Mouse (Mus musculus) embryonic facial prominence, embryonic 11.5 days (tissue): ENCODE results near the gene Gse1. TPM values are rescaled to one million over a fixed set of nuclear protein-coding genes. Genes with fewer than 3 reads are reported as not detected.

Source experiments
- ATAC-seq: fragments of 200-750 bp; cut with Nextera tagmentation; replicated peaks from 2 replicates; pipeline ENCODE4 v1.8.0; 2017; ENCODE audit warnings: low read depth; ENCODE audit not compliant: insufficient number of reproducible peaks, low FRiP score, low TSS enrichment
- DNase-seq: peaks from one replicate; pipeline ENCODE4 v3.0.0-alpha.2; 2015; ENCODE audit warnings: low spot score
- H3K27ac ChIP-seq: fragments of 300-500 bp; sonication (generic); replicated peaks from 2 replicates; pipeline ENCODE4 v1.5.1; 2014; ENCODE audit warnings: mild to moderate bottlenecking, low read depth, low read length, control low read depth
- H3K27me3 ChIP-seq: fragments of 300-500 bp; sonication (generic); 2 replicates; pipeline ENCODE4 v1.6.1; 2014; ENCODE audit warnings: mild to moderate bottlenecking, low read length, moderate library complexity, mixed read lengths; ENCODE audit not compliant: control insufficient read depth, insufficient read depth
- H3K36me3 ChIP-seq: fragments of 300-500 bp; sonication (generic); replicated peaks from 2 replicates; pipeline ENCODE4 v1.6.1; 2014; ENCODE audit warnings: low read depth, mild to moderate bottlenecking, low read length, moderate library complexity, mixed read lengths; ENCODE audit not compliant: control insufficient read depth, insufficient read depth
- H3K4me1 ChIP-seq: fragments of 300-500 bp; sonication (generic); 2 replicates; pipeline ENCODE4 v1.6.1; 2014; ENCODE audit warnings: low read length, mixed read lengths; ENCODE audit not compliant: control insufficient read depth, insufficient read depth
- H3K4me2 ChIP-seq: fragments of 300-500 bp; sonication (generic); 2 replicates; pipeline ENCODE4 v1.6.1; 2014; ENCODE audit warnings: low read depth, mild to moderate bottlenecking, control low read depth, low read length, moderate library complexity
- H3K4me3 ChIP-seq: fragments of 300-500 bp; sonication (generic); 2 replicates; pipeline ENCODE4 v1.5.1; 2014; ENCODE audit warnings: low read depth, low read length, control low read depth
- H3K9ac ChIP-seq: fragments of 300-500 bp; sonication (generic); replicated peaks from 2 replicates; pipeline ENCODE4 v1.6.1; 2014; ENCODE audit warnings: mild to moderate bottlenecking, control low read depth, low read length
- H3K9me3 ChIP-seq: fragments of 300-500 bp; sonication (generic); replicated peaks from 2 replicates; pipeline ENCODE4 v1.6.1; 2016; ENCODE audit warnings: mild to moderate bottlenecking, low read length, inconsistent platforms, mixed read lengths; ENCODE audit not compliant: control insufficient read depth
- WGBS: fragments of 180-500 bp; shearing (Covaris S2); extraction: QIAGEN DNeasy Blood & Tissue Kit; methylation state at CpG from one replicate; pipeline ENCODE4 v1.1.7; 2014; 5-methylcytosine and 5-hydroxymethylcytosine counted together
- polyA plus RNA-seq: library from polyadenylated mRNA; unstranded; fragments of >200 nt; fragmentation: Nextera tagmentation; extraction: Ambion mirVana; gene quantifications from 2 replicates; pipeline ENCODE4 v1.2.1, GENCODE M21; 2014

Gene Gse1
- polyA plus RNA-seq, 1 experiment from 2014 or later: 8.1 TPM

- H3K4me3 ChIP-seq: no peak overlapping the region
- DNase-seq: no peak
- 65% methylated on average over 8 of the region's 8 CpGs for WGBS
- peaks cover 21% of the 10 kb centered on the region for H3K4me1 ChIP-seq
- H3K27me3 ChIP-seq: no peaks in the 10 kb centered on the region
- no peaks in the 10 kb centered on the region for H3K9me3 ChIP-seq
- H3K4me2 ChIP-seq: no peak overlapping the region
- ATAC-seq: no peak
- H3K9ac ChIP-seq: no peak overlapping the region
- H3K36me3 ChIP-seq: no peaks in the 10 kb centered on the region
- no peak overlapping the region for H3K27ac ChIP-seq
These were observed 41.8 kb upstream of the Gse1 start for GRCm38 (mm10) chr8:120186454-120186853.

- Histone ChIP-seq H3K9me3 (no peaks in the 10 kb centered on the region), H3K4me1 (peaks cover 21% of the 10 kb centered on the region), H3K4me2 (no peak overlapping the region), H3K36me3 (no peaks in the 10 kb centered on the region), H3K27ac (no peak overlapping the region), H3K9ac (no peak overlapping the region), H3K27me3 (no peaks in the 10 kb centered on the region), H3K4me3 (no peak overlapping the region)
- WGBS: 90% methylated on average over 6 of the region's 6 CpGs
- no peak for ATAC-seq
- DNase-seq: no peak
These were observed 39.7 kb upstream of the Gse1 start for GRCm38 (mm10) chr8:120188510-120188909.

- ATAC-seq: no peak
- Histone ChIP-seq H3K9ac (no peak overlapping the region), H3K4me3 (no peak overlapping the region), H3K9me3 (no peaks in the 10 kb centered on the region), H3K4me2 (no peak overlapping the region), H3K4me1 (peaks cover 16% of the 10 kb centered on the region), H3K27ac (no peak overlapping the region), H3K27me3 (no peaks in the 10 kb centered on the region), H3K36me3 (no peaks in the 10 kb centered on the region)
- DNase-seq: no peak
- 82% methylated on average over 6 of the region's 6 CpGs for WGBS
These were observed 38.8 kb upstream of the Gse1 start for GRCm38 (mm10) chr8:120189440-120189839.

DNA sequence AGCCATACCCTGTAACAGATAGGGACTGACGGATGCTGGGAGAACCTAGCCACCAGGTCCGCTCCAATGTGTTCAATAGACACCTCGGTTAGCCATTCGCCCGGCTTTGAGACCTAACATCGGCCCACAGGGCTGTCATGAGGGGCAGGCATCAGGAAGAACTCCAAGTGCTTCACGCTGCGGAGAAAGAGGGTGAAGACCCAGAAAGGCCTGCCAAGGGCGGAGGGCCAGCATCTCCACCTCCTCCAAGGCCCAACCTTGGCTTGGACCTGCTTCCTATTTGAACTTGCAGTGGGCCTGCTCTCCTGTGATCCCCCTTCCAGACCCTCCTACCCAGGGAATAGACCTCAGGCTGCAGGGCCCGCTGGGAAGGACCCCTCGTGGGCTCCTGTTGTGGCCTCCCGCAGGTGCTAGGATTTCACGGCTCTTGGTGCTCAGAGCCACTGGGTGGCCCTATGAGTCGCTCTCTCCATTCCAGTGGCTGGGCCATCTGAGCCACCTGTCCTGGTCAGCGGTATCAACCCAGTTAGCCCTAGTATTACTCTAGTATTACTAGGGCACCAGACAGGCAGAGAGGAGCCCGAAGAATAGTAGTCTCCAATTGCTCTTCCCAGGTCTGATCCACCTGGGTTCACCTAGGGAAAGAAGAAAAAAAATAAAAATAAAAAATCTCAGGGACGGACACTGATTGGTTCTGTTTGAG is 38.0 kb upstream of the Gse1 start:
- Histone ChIP-seq H3K36me3 (no peaks in the 10 kb centered on the region), H3K9me3 (no peaks in the 10 kb centered on the region), H3K4me1 (peaks cover 10% of the 10 kb centered on the region), H3K9ac (no peak overlapping the region), H3K27ac (no peak overlapping the region), H3K4me2 (no peak overlapping the region), H3K4me3 (no peak overlapping the region), H3K27me3 (no peaks in the 10 kb centered on the region)
- ATAC-seq (0 out of 2 replicates have a peak, but pooled peaks have one; percentile 5), DNase-seq (no peak)
- WGBS: 81% methylated on average over 17 of the region's 17 CpGs

GRCm38 (mm10) chr8:120190810-120191413 is 37.3 kb upstream of the Gse1 start:
- peak overlapping the region; percentile 27 for H3K4me2 ChIP-seq
- no peaks in the 10 kb centered on the region for H3K9me3 ChIP-seq
- 47% methylated on average over 13 of the region's 20 CpGs for WGBS
- H3K27me3 ChIP-seq: no peaks in the 10 kb centered on the region
- H3K9ac ChIP-seq: peak overlapping the region; percentile 18; the same call in 1 of the 2 replicates
- peaks cover 5% of the 10 kb centered on the region for H3K4me1 ChIP-seq
- H3K27ac ChIP-seq: peak overlapping the region; percentile 59
- DNase-seq (peak; percentile 73), ATAC-seq (peak; percentile 71)
- peak overlapping the region; percentile 5; the same call in 1 of the 2 replicates for H3K4me3 ChIP-seq
- no peaks in the 10 kb centered on the region for H3K36me3 ChIP-seq

DNA sequence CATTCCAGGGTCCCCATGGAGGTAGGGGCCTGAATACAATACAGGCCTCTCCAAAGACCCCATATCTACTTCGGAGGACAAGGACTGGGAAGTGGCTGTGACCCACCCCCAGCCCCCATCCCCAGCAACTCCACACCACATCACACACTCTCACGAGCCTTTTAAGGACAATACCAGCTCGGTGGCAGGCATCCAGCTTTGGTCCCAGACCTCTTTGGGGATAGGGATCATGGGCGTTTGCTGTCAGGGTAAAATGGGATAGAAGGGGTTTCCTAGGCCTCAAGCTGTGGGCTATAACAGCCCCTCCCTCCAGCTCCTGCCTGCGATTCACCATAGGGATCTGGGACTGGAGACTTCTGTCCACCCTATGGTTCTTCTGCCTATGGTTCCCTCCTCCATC is 36.6 kb upstream of the Gse1 start:
- no peaks in the 10 kb centered on the region for H3K36me3 ChIP-seq
- no peak for DNase-seq
- H3K27me3 ChIP-seq: no peaks in the 10 kb centered on the region
- H3K4me1 ChIP-seq: peaks cover 3% of the 10 kb centered on the region
- H3K9ac ChIP-seq: no peak overlapping the region
- ATAC-seq: no peak
- H3K27ac ChIP-seq: peak overlapping the region; percentile 59; the same call in 1 of the 2 replicates
- no peak overlapping the region for H3K4me3 ChIP-seq
- H3K9me3 ChIP-seq: no peaks in the 10 kb centered on the region
- H3K4me2 ChIP-seq: no peak overlapping the region
- 82% methylated on average over 5 of the region's 5 CpGs for WGBS

DNA sequence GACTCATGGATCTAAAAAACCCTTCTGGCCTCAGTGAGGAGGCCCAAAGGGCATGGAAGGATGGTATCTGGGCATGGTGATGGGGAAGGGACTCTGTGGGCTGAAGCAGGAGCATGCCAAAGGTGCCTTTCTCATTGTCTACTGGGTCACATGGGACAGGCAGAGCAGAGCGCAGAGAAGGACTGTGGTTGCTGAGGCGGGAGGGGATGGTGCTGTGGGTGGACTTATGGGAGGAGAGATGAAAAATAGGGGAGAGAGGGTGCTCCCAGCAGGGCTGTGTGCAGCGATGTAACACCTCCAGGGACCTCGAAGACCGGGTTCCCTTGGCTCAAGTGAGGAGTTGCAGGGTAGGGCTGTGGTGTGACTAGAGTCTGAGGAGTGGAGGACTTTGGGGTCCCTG is 36.1 kb upstream of the Gse1 start:
- Histone ChIP-seq H3K4me2 (no peak overlapping the region), H3K4me3 (no peak overlapping the region), H3K27me3 (no peaks in the 10 kb centered on the region), H3K4me1 (peaks cover 3% of the 10 kb centered on the region; the same call in 1 of the 2 replicates), H3K9ac (no peak overlapping the region), H3K27ac (no peak overlapping the region), H3K36me3 (no peaks in the 10 kb centered on the region), H3K9me3 (no peaks in the 10 kb centered on the region)
- DNase-seq: no peak
- ATAC-seq: no peak
- WGBS: 100% methylated on average over 5 of the region's 5 CpGs

GRCm38 (mm10) chr8:120201351-120201750 is 26.9 kb upstream of the Gse1 start:
- ATAC-seq (no peak), DNase-seq (no peak)
- no peak overlapping the region for H3K4me2 ChIP-seq
- H3K9me3 ChIP-seq: no peaks in the 10 kb centered on the region
- no peak overlapping the region for H3K4me3 ChIP-seq
- no peaks in the 10 kb centered on the region for H3K4me1 ChIP-seq
- no peaks in the 10 kb centered on the region for H3K27me3 ChIP-seq
- H3K36me3 ChIP-seq: no peaks in the 10 kb centered on the region
- H3K27ac ChIP-seq: no peak overlapping the region
- no peak overlapping the region for H3K9ac ChIP-seq
- WGBS: 88% methylated on average over 6 of the region's 6 CpGs
